Mouse (Mus musculus): ENCODE results near the gene Tspan9. TPM values are rescaled to one million over a fixed set of nuclear protein-coding genes. Genes with fewer than 3 reads are reported as not detected.
A peak's percentile ranks its signal among the peaks of the same experiment; 100 is the strongest.

Gene Tspan9
- polyA plus RNA-seq, 1 experiment from 2014 or later, result 134 TPM

- Histone ChIP-seq H3K36me3 (no peaks in the 10 kb centered on the region), H3K27ac (peak overlapping the region; percentile 90), H3K4me1 (replicated peaks) (peaks cover 58% of the 10 kb centered on the region), H3K27me3 (no peaks in the 10 kb centered on the region), H3K4me2 (no peak overlapping the region), H3K9ac (no peak overlapping the region), H3K4me3 (no peak overlapping the region), H3K9me3 (replicated peaks) (no peaks in the 10 kb centered on the region)
- 66% methylated on average over 8 of the region's 8 CpGs for WGBS
- ATAC-seq (replicated peaks; ENCODE audit: insufficient number of reproducible peaks, insufficient read depth, low FRiP score, low read depth), result no peak
Measured at GRCm38 (mm10) chr6:128047239-128047638, 96.2 kb downstream of the Tspan9 start.

- 31% methylated on average over 6 of the region's 6 CpGs for WGBS
- Histone ChIP-seq H3K9ac (no peak overlapping the region), H3K27me3 (no peaks in the 10 kb centered on the region), H3K27ac (peak overlapping the region; percentile 90), H3K36me3 (no peaks in the 10 kb centered on the region), H3K4me1 (replicated peaks) (peaks cover 62% of the 10 kb centered on the region), H3K4me2 (no peak overlapping the region), H3K4me3 (no peak overlapping the region), H3K9me3 (replicated peaks) (no peaks in the 10 kb centered on the region)
- ATAC-seq (replicated peaks; ENCODE audit: insufficient number of reproducible peaks, insufficient read depth, low FRiP score, low read depth), result peak; percentile 78
Measured at GRCm38 (mm10) chr6:128046799-128047198, 96.6 kb downstream of the Tspan9 start.

GRCm38 (mm10) chr6:128044691-128045090 lies 98.7 kb downstream of the Tspan9 start:
- Histone ChIP-seq H3K36me3 (no peaks in the 10 kb centered on the region), H3K4me1 (replicated peaks) (peaks cover 78% of the 10 kb centered on the region), H3K9me3 (replicated peaks) (no peaks in the 10 kb centered on the region), H3K4me3 (no peak overlapping the region), H3K4me2 (no peak overlapping the region), H3K9ac (no peak overlapping the region), H3K27ac (0 out of 2 replicates have a peak overlapping the region, but pooled peaks have one; percentile 3), H3K27me3 (no peaks in the 10 kb centered on the region)
- no peak for ATAC-seq (replicated peaks; ENCODE audit: insufficient number of reproducible peaks, insufficient read depth, low FRiP score, low read depth)
- WGBS, result 53% methylated on average over 10 of the region's 10 CpGs

- H3K27ac ChIP-seq, result no peak overlapping the region
- H3K4me2 ChIP-seq, result no peak overlapping the region
- no peak for ATAC-seq (replicated peaks; ENCODE audit: insufficient number of reproducible peaks, insufficient read depth, low FRiP score, low read depth)
- H3K9me3 ChIP-seq (replicated peaks), result no peaks in the 10 kb centered on the region
- H3K27me3 ChIP-seq, result no peaks in the 10 kb centered on the region
- peaks cover 82% of the 10 kb centered on the region for H3K4me1 ChIP-seq (replicated peaks)
- 65% methylated on average over 6 of the region's 6 CpGs for WGBS
- H3K36me3 ChIP-seq, result no peaks in the 10 kb centered on the region
- H3K9ac ChIP-seq, result no peak overlapping the region
- no peak overlapping the region for H3K4me3 ChIP-seq
Measured at GRCm38 (mm10) chr6:128043486-128043885, 99.9 kb downstream of the Tspan9 start.

GRCm38 (mm10) chr6:128041836-128042235 lies 101.6 kb downstream of the Tspan9 start:
- Histone ChIP-seq H3K27me3 (no peaks in the 10 kb centered on the region), H3K9me3 (replicated peaks) (no peaks in the 10 kb centered on the region), H3K4me1 (replicated peaks) (peaks cover 82% of the 10 kb centered on the region), H3K27ac (no peak overlapping the region), H3K9ac (no peak overlapping the region), H3K4me3 (no peak overlapping the region), H3K36me3 (no peaks in the 10 kb centered on the region), H3K4me2 (no peak overlapping the region)
- WGBS, result 45% methylated on average over 6 of the region's 6 CpGs
- ATAC-seq (replicated peaks; ENCODE audit: insufficient number of reproducible peaks, insufficient read depth, low FRiP score, low read depth), result no peak

- no peaks in the 10 kb centered on the region for H3K9me3 ChIP-seq (replicated peaks)
- no peak overlapping the region for H3K27ac ChIP-seq
- H3K4me3 ChIP-seq, result no peak overlapping the region
- H3K27me3 ChIP-seq, result no peaks in the 10 kb centered on the region
- no peak overlapping the region for H3K4me2 ChIP-seq
- no peak overlapping the region for H3K9ac ChIP-seq
- 82% methylated on average over 9 of the region's 9 CpGs for WGBS
- no peak for ATAC-seq (replicated peaks; ENCODE audit: insufficient number of reproducible peaks, insufficient read depth, low FRiP score, low read depth)
- peaks cover 87% of the 10 kb centered on the region for H3K4me1 ChIP-seq (replicated peaks)
- H3K36me3 ChIP-seq, result no peaks in the 10 kb centered on the region
Measured at GRCm38 (mm10) chr6:128039077-128039766, 104.2 kb downstream of the Tspan9 start.

GRCm38 (mm10) chr6:128038568-128038967 lies 104.8 kb downstream of the Tspan9 start:
- Histone ChIP-seq H3K9ac (no peak overlapping the region), H3K4me2 (no peak overlapping the region), H3K4me1 (replicated peaks) (peaks cover 87% of the 10 kb centered on the region), H3K9me3 (replicated peaks) (no peaks in the 10 kb centered on the region), H3K27ac (no peak overlapping the region), H3K27me3 (no peaks in the 10 kb centered on the region), H3K36me3 (no peaks in the 10 kb centered on the region), H3K4me3 (no peak overlapping the region)
- ATAC-seq (replicated peaks; ENCODE audit: insufficient number of reproducible peaks, insufficient read depth, low FRiP score, low read depth), result no peak
- WGBS, result 62% methylated on average over 6 of the region's 6 CpGs

- Histone ChIP-seq H3K9ac (no peak overlapping the region), H3K4me3 (no peak overlapping the region), H3K4me2 (no peak overlapping the region), H3K27ac (no peak overlapping the region), H3K27me3 (no peaks in the 10 kb centered on the region), H3K4me1 (replicated peaks) (peaks cover 86% of the 10 kb centered on the region), H3K36me3 (no peaks in the 10 kb centered on the region), H3K9me3 (replicated peaks) (no peaks in the 10 kb centered on the region)
- no peak for ATAC-seq (replicated peaks; ENCODE audit: insufficient number of reproducible peaks, insufficient read depth, low FRiP score, low read depth)
- 65% methylated on average over 9 of the region's 9 CpGs for WGBS
Measured at GRCm38 (mm10) chr6:128036597-128036996, 106.8 kb downstream of the Tspan9 start.

GRCm38 (mm10) chr6:128035930-128036309 lies 107.5 kb downstream of the Tspan9 start:
- Histone ChIP-seq H3K27ac (peak overlapping the region; percentile 95), H3K4me2 (peak overlapping the region; percentile 92), H3K36me3 (no peaks in the 10 kb centered on the region), H3K4me3 (peak overlapping the region; percentile 69), H3K4me1 (replicated peaks) (peaks cover 88% of the 10 kb centered on the region), H3K27me3 (no peaks in the 10 kb centered on the region), H3K9me3 (replicated peaks) (no peaks in the 10 kb centered on the region), H3K9ac (peak overlapping the region; percentile 68)
- no peak for ATAC-seq (replicated peaks; ENCODE audit: insufficient number of reproducible peaks, insufficient read depth, low FRiP score, low read depth)
- 8% methylated on average over 4 of the region's 4 CpGs for WGBS

GRCm38 (mm10) chr6:128035250-128035929 lies 108.0 kb downstream of the Tspan9 start:
- Histone ChIP-seq H3K27ac (peak overlapping the region; percentile 95), H3K4me2 (peak overlapping the region; percentile 92), H3K4me3 (peak overlapping the region; percentile 69), H3K9me3 (replicated peaks) (no peaks in the 10 kb centered on the region), H3K9ac (peak overlapping the region; percentile 68), H3K27me3 (no peaks in the 10 kb centered on the region), H3K4me1 (replicated peaks) (peaks cover 89% of the 10 kb centered on the region), H3K36me3 (no peaks in the 10 kb centered on the region)
- ATAC-seq (replicated peaks; ENCODE audit: insufficient number of reproducible peaks, insufficient read depth, low FRiP score, low read depth), result peak; percentile 21; the same call in 1 of the 2 replicates
- under 1% methylated on average over 34 of the region's 36 CpGs for WGBS

- Histone ChIP-seq H3K4me1 (replicated peaks) (peaks cover 90% of the 10 kb centered on the region), H3K36me3 (no peaks in the 10 kb centered on the region), H3K9me3 (replicated peaks) (no peaks in the 10 kb centered on the region), H3K4me2 (peak overlapping the region; percentile 92), H3K27me3 (no peaks in the 10 kb centered on the region), H3K4me3 (peak overlapping the region; percentile 69), H3K9ac (peak overlapping the region; percentile 68), H3K27ac (peak overlapping the region; percentile 95)
- peak; percentile 72 for ATAC-seq (replicated peaks; ENCODE audit: insufficient number of reproducible peaks, insufficient read depth, low FRiP score, low read depth)
- 2% methylated on average over 78 of the region's 80 CpGs for WGBS
Measured at GRCm38 (mm10) chr6:128034317-128035249, 108.8 kb downstream of the Tspan9 start.
